Mouse (Mus musculus) CH12.LX (cell line): ENCODE results near the gene Ccdc60. TPM values are rescaled to one million over a fixed set of nuclear protein-coding genes. Genes with fewer than 3 reads are reported as not detected.

Experiments
- DNase-seq: peaks from one replicate; pipeline ENCODE4 v3.0.0-alpha.2; 2013; ENCODE audit errors: extremely low read depth
- H3K27ac ChIP-seq: 2 replicates; pipeline ENCODE4 v1.5.1; 2012; ENCODE audit warnings: low read depth, mild to moderate bottlenecking, control low read depth, moderate library complexity; ENCODE audit not compliant: insufficient read depth
- H3K27me3 ChIP-seq: replicated peaks from 2 replicates; pipeline ENCODE3; 2012; ENCODE audit warnings: inconsistent platforms
- H3K36me3 ChIP-seq, 2 experiments: replicated peaks in 1 of 2; 2 replicates each; pipeline versions ENCODE3 to v1.6.1; 2012; ENCODE audit warnings: inconsistent platforms in 1 of 2, low read length in 1 of 2, mild to moderate bottlenecking in 1 of 2, mixed read lengths in 1 of 2, moderate library complexity in 1 of 2; ENCODE audit not compliant: control insufficient read depth in 1 of 2, insufficient read depth in 1 of 2
- H3K4me1 ChIP-seq, 2 experiments: 2 replicates each; pipeline ENCODE4 v1.6.1; 2012; ENCODE audit warnings: inconsistent platforms in 1 of 2, moderate library complexity in 1 of 2; ENCODE audit not compliant: insufficient read depth in 2 of 2, control insufficient read depth in 1 of 2
- H3K4me2 ChIP-seq: 2 replicates; pipeline ENCODE4 v1.6.1; 2012; ENCODE audit warnings: low read depth, mild to moderate bottlenecking, control low read depth; ENCODE audit not compliant: poor library complexity, insufficient read depth, severe bottlenecking
- H3K4me3 ChIP-seq, 3 experiments: fragments of 150-350 bp in 1 of 3; sonication (generic) in 1 of 3; replicated peaks in 1 of 3; 2 replicates each; pipeline versions ENCODE3 to v1.5.1; 2011 to 2012; ENCODE audit warnings: low read depth in 2 of 3, low read length in 2 of 3, mild to moderate bottlenecking in 2 of 3, moderate library complexity in 2 of 3, control low read depth in 1 of 3, improper control_type of control experiment in 1 of 3, inconsistent platforms in 1 of 3, mixed read lengths in 1 of 3; ENCODE audit not compliant: poor library complexity in 1 of 3
- H3K79me2 ChIP-seq: replicated peaks from 2 replicates; pipeline ENCODE4 v1.6.1; 2012; ENCODE audit warnings: mild to moderate bottlenecking, moderate library complexity; ENCODE audit not compliant: control insufficient read depth, poor library complexity, insufficient read depth, severe bottlenecking; ENCODE audit errors: extremely low read depth
- H3K9ac ChIP-seq: 2 replicates; pipeline ENCODE4 v1.6.1; 2012; ENCODE audit warnings: low read depth, mild to moderate bottlenecking, control low read depth, moderate library complexity; ENCODE audit not compliant: insufficient read depth
- H3K9me3 ChIP-seq: replicated peaks from 2 replicates; pipeline ENCODE3; 2012; ENCODE audit warnings: low read length, inconsistent platforms, mixed read lengths
- BHLHE40 ChIP-seq: IDR thresholded peaks from 2 replicates; pipeline ENCODE4 v1.6.1; 2011; ENCODE audit warnings: mild to moderate bottlenecking, low read depth, low read length, improper control_type of control experiment
- CHD1 ChIP-seq: IDR thresholded peaks from 2 replicates; pipeline ENCODE4 v1.6.1; 2012; ENCODE audit warnings: low read depth, low read length, improper control_type of control experiment, inconsistent platforms
- CHD2 ChIP-seq: IDR thresholded peaks from 2 replicates; pipeline ENCODE4 v1.6.1; 2011; ENCODE audit warnings: low read length, improper control_type of control experiment
- CTCF ChIP-seq, 2 experiments: IDR thresholded peaks in 1 of 2; conservative IDR thresholded peaks in 1 of 2; 2 replicates each; pipeline ENCODE4 v1.5.1; 2011 to 2012; ENCODE audit warnings: low read depth in 2 of 2, low read length in 2 of 2, improper control_type of control experiment in 1 of 2, inconsistent platforms in 1 of 2, mild to moderate bottlenecking in 1 of 2, moderate library complexity in 1 of 2
- E2F4 ChIP-seq: IDR thresholded peaks from 2 replicates; pipeline ENCODE4 v1.6.1; 2011; ENCODE audit warnings: low read depth, low read length, improper control_type of control experiment; ENCODE audit not compliant: insufficient replicate concordance
- ETS1 ChIP-seq: conservative IDR thresholded peaks from 2 replicates; pipeline ENCODE4 v1.6.1; 2012; ENCODE audit warnings: low read depth, mild to moderate bottlenecking, inconsistent platforms, low read length, improper control_type of control experiment, moderate library complexity
- GABPA ChIP-seq: IDR thresholded peaks from 2 replicates; pipeline ENCODE4 v1.6.1; 2012; ENCODE audit warnings: low read depth, low read length, improper control_type of control experiment, inconsistent platforms; ENCODE audit not compliant: insufficient replicate concordance
- HCFC1 ChIP-seq: IDR thresholded peaks from 2 replicates; pipeline ENCODE4 v1.6.1; 2012; ENCODE audit warnings: low read depth, mild to moderate bottlenecking, inconsistent platforms, low read length, improper control_type of control experiment
- IRF4 ChIP-seq: IDR thresholded peaks from 2 replicates; pipeline ENCODE4 v1.6.1; 2014; ENCODE audit warnings: low read depth, mild to moderate bottlenecking, inconsistent platforms, low read length, improper control_type of control experiment
- MAFK ChIP-seq: IDR thresholded peaks from 2 replicates; pipeline ENCODE4 v1.6.1; 2011; ENCODE audit warnings: low read length, improper control_type of control experiment; ENCODE audit not compliant: insufficient replicate concordance
- MAX ChIP-seq: IDR thresholded peaks from 2 replicates; pipeline ENCODE4 v1.6.1; 2011; ENCODE audit warnings: low read length, improper control_type of control experiment
- MAZ ChIP-seq: IDR thresholded peaks from 2 replicates; pipeline ENCODE4 v1.6.1; 2012; ENCODE audit warnings: low read depth, mild to moderate bottlenecking, inconsistent platforms, low read length, improper control_type of control experiment, moderate library complexity
- MEF2A ChIP-seq: IDR thresholded peaks from 2 replicates; pipeline ENCODE4 v1.6.1; 2014; ENCODE audit warnings: low read depth, mild to moderate bottlenecking, inconsistent platforms, low read length, improper control_type of control experiment, borderline replicate concordance
- MXI1 ChIP-seq: IDR thresholded peaks from 2 replicates; pipeline ENCODE4 v1.6.1; 2011; ENCODE audit warnings: mild to moderate bottlenecking, low read depth, low read length, improper control_type of control experiment
- PAX5 ChIP-seq: IDR thresholded peaks from 2 replicates; pipeline ENCODE4 v1.6.1; 2012; ENCODE audit warnings: low read length, inconsistent platforms, mixed read lengths
- RCOR1 ChIP-seq: conservative IDR thresholded peaks from 2 replicates; pipeline ENCODE4 v1.6.1; 2012; ENCODE audit warnings: low read depth, mild to moderate bottlenecking, inconsistent platforms, low read length, improper control_type of control experiment
- SIN3A ChIP-seq: IDR thresholded peaks from 2 replicates; pipeline ENCODE4 v1.6.1; 2012; ENCODE audit warnings: low read length, improper control_type of control experiment, inconsistent platforms
- SMC3 ChIP-seq: IDR thresholded peaks from 2 replicates; pipeline ENCODE4 v1.6.1; 2011; ENCODE audit warnings: low read depth, low read length, improper control_type of control experiment
- TBP ChIP-seq: conservative IDR thresholded peaks from 2 replicates; pipeline ENCODE4 v1.6.1; 2011; ENCODE audit warnings: low read depth, low read length, improper control_type of control experiment
- TCF12 ChIP-seq: IDR thresholded peaks from 2 replicates; pipeline ENCODE4 v1.6.1; 2014; ENCODE audit warnings: low read depth, mild to moderate bottlenecking, inconsistent platforms, low read length, improper control_type of control experiment
- USF2 ChIP-seq: conservative IDR thresholded peaks from 2 replicates; pipeline ENCODE4 v1.6.1; 2011; ENCODE audit warnings: low read depth, low read length, improper control_type of control experiment
- ZC3H11A ChIP-seq: IDR thresholded peaks from 2 replicates; pipeline ENCODE4 v1.6.1; 2012; ENCODE audit warnings: low read depth, mild to moderate bottlenecking, inconsistent platforms, low read length, improper control_type of control experiment
- ZKSCAN1 ChIP-seq: IDR thresholded peaks from 2 replicates; pipeline ENCODE4 v1.6.1; 2012; ENCODE audit warnings: low read depth, inconsistent platforms, low read length, improper control_type of control experiment, borderline replicate concordance
- ZMIZ1 ChIP-seq: IDR thresholded peaks from 2 replicates; pipeline ENCODE4 v1.6.1; 2012; ENCODE audit warnings: low read depth, mild to moderate bottlenecking, inconsistent platforms, low read length, improper control_type of control experiment
- ZNF384 ChIP-seq: IDR thresholded peaks from 2 replicates; pipeline ENCODE4 v1.6.1; 2012; ENCODE audit warnings: low read depth, low read length, improper control_type of control experiment, inconsistent platforms
- dilution Hi-C: fragments of 300-500 bp; cut with MboI; formaldehyde crosslinking; loops from 2 replicates; pipeline ENCODE4 v1.14.3; 2020; ENCODE audit warnings: low sequenced_read_pairs; ENCODE audit not compliant: extremely low pct_unique_long_range_greater_than_20kb, extremely low pct_ligation_motif_present
- in situ Hi-C: fragments of 300-500 bp; cut with MboI; formaldehyde crosslinking; loops from 3 replicates; pipeline ENCODE4 v1.14.3; 2019; ENCODE audit warnings: low sequenced_read_pairs, low pct_ligation_motif_present, low pct_unique_long_range_greater_than_20kb, mixed read lengths
- polyA plus RNA-seq: library from polyadenylated mRNA; unstranded; fragments of >175 nt; gene quantifications from 2 replicates; pipeline ENCODE4 v1.2.1, GENCODE M21; 2012; ENCODE audit warnings: low read depth; ENCODE audit not compliant: insufficient read length
- total RNA-seq, 2 experiments: library from RNA; depleted of rRNA; stranded (reverse); fragments of 300-350 nt in 1 of 2; fragments of >200 nt in 1 of 2; gene quantifications; 2 replicates each; pipeline ENCODE4 v1.2.3; 2012 to 2014

Ccdc60 gene
- total and polyA plus RNA-seq, 3 experiments, result not detected

- in situ Hi-C loops, result no loop called here
- TF ChIP-seq TCF12 (no peak), ZC3H11A (no peak), MXI1 (no peak), SMC3 (no peak), CTCF (conservative IDR thresholded peaks at IDR 0.05 in 1 of 2, IDR thresholded peaks at IDR 0.05 in 1 of 2; ENCODE audit: low read depth in 2 of 2, low read length in 2 of 2) (no peak), GABPA (no peak), HCFC1 (no peak), IRF4 (no peak), RCOR1 (no peak), CHD1 (no peak), PAX5 (no peak), ETS1 (no peak), SIN3A (no peak), E2F4 (no peak), MAX (no peak), ZNF384 (no peak), MAZ (no peak), CHD2 (no peak), USF2 (no peak)
- Histone ChIP-seq H3K79me2 (no peaks in the 10 kb centered on the region), H3K27ac (no peak overlapping the region), H3K4me2 (no peak overlapping the region), H3K9ac (no peak overlapping the region), H3K4me3 (no peak overlapping the region), H3K36me3 (no peaks in the 10 kb centered on the region), H3K27me3 (no peaks in the 10 kb centered on the region), H3K4me1 (no peaks in the 10 kb centered on the region), H3K9me3 (peaks cover 60% of the 10 kb centered on the region)
- dilution Hi-C loops, result no loop called here
- no peak for DNase-seq
Observed at GRCm38 (mm10) chr5:116246642-116247041, 42.1 kb downstream of the Ccdc60 start.

- Histone ChIP-seq H3K9me3 (peaks cover 71% of the 10 kb centered on the region), H3K27me3 (no peaks in the 10 kb centered on the region)
Observed at GRCm38 (mm10) chr5:116244476-116244875, 44.3 kb downstream of the Ccdc60 start.

More at GRCm38 (mm10) chr5:116244476-116244875, 44.3 kb downstream of the Ccdc60 start:
- H3K27ac ChIP-seq, result no peak overlapping the region
- no peak overlapping the region for H3K9ac ChIP-seq
- no peak for DNase-seq
- no peak overlapping the region for H3K4me3 ChIP-seq
- in situ Hi-C loops (no loop called here), dilution Hi-C loops (no loop called here)
- H3K4me2 ChIP-seq, result no peak overlapping the region
- H3K4me1 ChIP-seq, result no peaks in the 10 kb centered on the region
- H3K36me3 ChIP-seq, result no peaks in the 10 kb centered on the region
- H3K79me2 ChIP-seq, result no peaks in the 10 kb centered on the region
- no peak for TF ChIP-seq MAFK
- TF ChIP-seq ZC3H11A, result no peak
- TF ChIP-seq PAX5, result no peak
- no peak for TF ChIP-seq SIN3A
- TF ChIP-seq MEF2A, result no peak
- no peak for TF ChIP-seq ZKSCAN1
- TF ChIP-seq BHLHE40, result no peak
- TF ChIP-seq IRF4, result no peak
- no peak for TF ChIP-seq RCOR1
- TF ChIP-seq ZMIZ1, result no peak
- no peak for TF ChIP-seq TBP
- TF ChIP-seq, all 38 proteins: peak for 0
